Mouse (Mus musculus) brain, adult 10 weeks (tissue): Measurements from ENCODE around the gene Kif2c. TPM values are rescaled to one million over a fixed set of nuclear protein-coding genes. Genes with fewer than 3 reads are reported as not detected.

Experiments
- polyA plus RNA-seq: library from polyadenylated mRNA; stranded (reverse); fragments of 350-450 nt; fragmentation: Illumina TruSeq; extraction: RNeasy Lipid Tissue Mini Kit (QIAGEN cat#74804); gene quantifications from one replicate; pipeline ENCODE4 v1.2.3, GENCODE M21; 2015; ENCODE audit warnings: low read depth, low replicate concordance

Gene Kif2c
- 0.30 TPM for polyA plus RNA-seq

GRCm38 (mm10) chr4:117181863-117182758 is at the start of gene Kif2c:
TSS of gene Kif2c (minus strand) at chr4:117182639.

GRCm38 (mm10) chr4:117155792-117156355 is 26.6 kb downstream of the Kif2c start, which contains the start of gene Rps8:
TSS of gene Rps8 (minus strand) at chr4:117156243.

GRCm38 (mm10) chr4:117133817-117134600 is 48.4 kb downstream of the Kif2c start, which contains the start of gene Plk3:
TSS of gene Plk3 (minus strand) at chr4:117133963.

GRCm38 (mm10) chr4:117126675-117127290 is 55.7 kb downstream of the Kif2c start, which contains the start of gene Tctex1d4:
TSS of gene Tctex1d4 (plus strand) at chr4:117126794.

GRCm38 (mm10) chr4:117125348-117125909 is 57.0 kb downstream of the Kif2c start, which contains the start of gene Btbd19:
TSS of gene Btbd19 (minus strand) at chr4:117125725.

Other genes starting within 250 kb of the Kif2c start
- gene Urod, start 188.2 kb downstream of the Kif2c start, polyA plus RNA-seq, result 91.6 TPM
- gene Hectd3, start 187.3 kb downstream of the Kif2c start, polyA plus RNA-seq, result 32.8 TPM
- 20.6 TPM for gene Eif2b3, start 163.2 kb downstream of the Kif2c start, polyA plus RNA-seq
- 0.61 TPM for gene Ptch2, start 86.6 kb downstream of the Kif2c start, polyA plus RNA-seq
- gene Btbd19, start 56.9 kb downstream of the Kif2c start, polyA plus RNA-seq, result 14.5 TPM
- 1.4 TPM for gene Tctex1d4, start 55.8 kb downstream of the Kif2c start, polyA plus RNA-seq
- 11.0 TPM for gene Plk3, start 48.7 kb downstream of the Kif2c start, polyA plus RNA-seq
- 859 TPM for gene Rps8, start 26.4 kb downstream of the Kif2c start, polyA plus RNA-seq
- gene Tmem53, start 69.3 kb upstream of the Kif2c start, polyA plus RNA-seq, result 6.9 TPM
- 0.76 TPM for gene Armh1, start 69.5 kb upstream of the Kif2c start, polyA plus RNA-seq